Mouse (Mus musculus) bone marrow macrophage, adult 2 months (primary cell): ENCODE data around the gene Shisal2a.

ENCODE experiments used
- CTCF ChIP-seq: IDR thresholded peaks from 2 replicates; pipeline ENCODE4 v1.5.1; 2012; ENCODE audit warnings: low read depth, mild to moderate bottlenecking, low read length, moderate library complexity
- POLR2A ChIP-seq: IDR thresholded peaks from 2 replicates; pipeline ENCODE4 v1.6.1; 2012; ENCODE audit warnings: mild to moderate bottlenecking, low read depth, low read length, borderline replicate concordance

DNA sequence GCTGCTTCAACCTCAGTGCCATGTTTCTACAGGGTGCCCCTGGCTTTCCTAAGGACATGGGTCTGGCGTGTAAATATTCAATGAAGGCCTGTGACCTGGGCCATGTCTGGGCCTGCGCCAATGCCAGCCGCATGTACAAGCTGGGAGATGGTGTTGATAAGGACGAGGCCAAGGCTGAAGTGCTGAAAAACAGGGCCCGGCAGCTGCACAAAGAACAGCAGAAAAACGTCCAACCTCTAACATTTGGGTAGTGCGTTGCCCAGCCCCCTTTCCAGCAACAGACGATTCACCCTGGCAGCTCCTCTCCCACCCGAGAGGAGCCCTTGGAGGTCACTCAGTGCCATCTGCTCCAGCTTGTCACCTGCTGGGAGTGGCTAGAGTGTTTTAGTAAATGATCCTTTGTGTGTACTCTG is 44.8 kb downstream of the Shisal2a start:
- no peak for TF ChIP-seq CTCF
- TF ChIP-seq POLR2A = no peak
